Mouse (Mus musculus) kidney, adult 9 months (tissue): ENCODE results near the gene Baiap2l2.
"Not testable (repeated sequence)": the region's sequence is repeated elsewhere in the genome, so short reads cannot be mapped to it uniquely, and the experiment has no call there.

ENCODE experiments used
- DNase-seq: peaks from one replicate; pipeline ENCODE4 v3.0.0; 2022

The Baiap2l2 gene

DNA sequence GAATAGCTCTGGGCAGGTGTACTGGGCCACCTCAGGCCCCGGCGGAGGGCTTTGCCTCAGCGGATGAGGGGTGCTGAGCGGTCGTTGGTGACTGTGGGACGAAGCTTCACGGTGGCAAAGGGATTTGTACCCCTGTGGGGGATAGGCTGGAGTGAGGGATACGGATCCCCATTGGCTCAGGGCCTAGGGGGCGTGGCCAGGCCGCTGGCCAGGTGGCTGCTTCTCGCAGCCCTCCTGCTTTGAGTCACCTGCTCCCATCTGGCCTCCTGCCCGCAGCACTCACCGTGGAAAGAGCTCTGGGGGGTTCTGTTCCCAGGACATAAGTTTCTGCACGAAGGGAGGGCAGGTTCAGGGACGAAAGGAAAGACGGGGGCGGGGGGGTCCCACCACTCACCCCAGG is 26.8 kb downstream of the Baiap2l2 start:
- DNase-seq, result peak; percentile 88

DNA sequence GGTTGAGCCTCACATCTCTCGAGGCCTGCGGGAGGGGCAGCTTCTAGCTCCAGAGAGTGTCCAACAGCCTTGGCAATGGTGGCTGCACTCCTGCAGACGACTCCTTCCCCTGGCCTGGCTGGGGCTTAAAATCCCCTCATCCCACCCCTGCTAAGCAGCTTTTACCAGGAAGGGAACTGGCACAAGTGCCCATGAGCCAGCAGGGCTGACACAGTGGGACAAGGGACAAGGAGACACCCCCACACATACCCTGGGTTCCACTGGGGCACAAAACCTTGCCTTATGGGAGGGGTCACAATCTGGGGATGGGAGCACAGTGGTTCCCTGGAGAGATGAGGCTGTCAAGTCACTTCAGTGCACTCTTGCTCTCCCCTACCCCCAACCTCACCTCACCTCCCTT is 30.7 kb downstream of the Baiap2l2 start, which contains the start of gene Slc16a8:
TSS of gene Slc16a8 (minus strand) at position 101 of the 400 bp plus-strand sequence.
- no peak for DNase-seq

DNA sequence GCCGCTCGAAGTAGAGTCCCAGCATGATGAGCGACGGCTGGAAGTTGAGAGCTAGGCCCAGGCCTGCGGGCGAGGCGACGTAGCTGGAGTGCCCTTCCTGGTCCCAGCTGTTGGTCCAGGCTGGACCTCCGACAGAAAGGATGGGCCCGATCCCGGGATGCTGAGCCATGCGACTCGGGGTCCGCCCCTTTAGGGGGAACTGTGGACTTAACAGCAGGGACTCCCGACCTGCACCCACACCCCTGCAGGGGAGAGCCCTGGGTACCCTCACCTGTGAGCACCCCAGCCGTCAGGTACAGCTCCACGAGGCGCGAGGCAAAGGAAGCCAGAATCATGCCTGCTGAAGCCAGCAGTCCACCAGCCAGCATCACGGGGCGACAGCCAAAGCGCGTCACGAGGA is 32.8 kb downstream of the Baiap2l2 start:
- no peak for DNase-seq

DNA sequence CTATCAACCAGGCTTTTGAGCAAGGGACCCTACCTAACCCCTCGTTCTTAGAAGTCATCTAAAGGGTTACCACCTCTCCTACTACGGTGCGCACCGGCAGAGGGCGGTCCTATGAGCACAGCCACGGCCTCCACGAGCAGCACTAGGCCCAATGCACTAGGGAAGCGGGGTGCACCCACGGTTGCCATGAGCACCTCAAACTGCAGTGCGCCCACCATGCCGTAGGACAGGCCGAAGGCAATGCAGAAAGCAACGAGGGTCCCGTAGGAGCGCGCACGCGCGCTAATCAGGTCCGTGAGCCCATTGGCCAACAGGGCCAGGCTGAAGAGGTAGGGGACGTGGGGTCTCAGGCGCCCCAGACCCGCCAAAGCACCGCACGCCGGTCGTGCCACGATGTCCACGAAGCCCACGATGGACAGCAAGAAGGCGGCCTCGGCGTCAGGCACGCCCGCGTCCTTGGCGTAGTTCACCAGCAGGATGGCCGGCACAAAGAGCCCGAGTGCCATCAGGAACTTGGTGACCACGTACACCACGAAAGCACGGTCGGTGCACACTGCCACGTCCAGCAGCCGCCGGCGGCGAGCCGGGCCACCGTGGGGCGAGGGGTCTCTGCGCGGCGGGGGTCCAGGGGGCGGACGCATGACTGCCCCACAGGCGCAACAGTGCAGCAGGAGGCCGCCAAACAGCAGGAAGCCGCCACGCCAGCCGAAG is 33.4 kb downstream of the Baiap2l2 start:
- DNase-seq, result no peak

DNA sequence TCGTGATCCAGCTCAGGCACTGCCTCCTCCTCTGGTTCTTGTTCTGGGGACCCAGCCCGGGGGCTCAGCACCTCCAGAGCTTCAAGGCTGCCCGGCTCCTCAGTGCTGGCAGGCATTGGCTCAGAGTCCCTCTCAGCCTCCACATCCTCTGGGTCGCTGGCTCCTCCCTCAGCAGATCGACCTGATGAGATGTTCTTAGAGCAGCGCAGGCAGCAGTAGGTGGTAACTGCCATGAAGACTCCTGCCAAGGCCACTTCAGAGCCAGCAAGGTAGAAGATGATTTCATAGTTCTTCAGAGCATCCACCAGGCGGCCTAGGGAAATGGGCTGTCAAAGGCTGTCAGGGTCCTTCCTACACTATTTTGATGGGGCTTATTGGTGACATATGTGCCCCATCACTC is 34.2 kb downstream of the Baiap2l2 start:
- DNase-seq, result no peak

DNA sequence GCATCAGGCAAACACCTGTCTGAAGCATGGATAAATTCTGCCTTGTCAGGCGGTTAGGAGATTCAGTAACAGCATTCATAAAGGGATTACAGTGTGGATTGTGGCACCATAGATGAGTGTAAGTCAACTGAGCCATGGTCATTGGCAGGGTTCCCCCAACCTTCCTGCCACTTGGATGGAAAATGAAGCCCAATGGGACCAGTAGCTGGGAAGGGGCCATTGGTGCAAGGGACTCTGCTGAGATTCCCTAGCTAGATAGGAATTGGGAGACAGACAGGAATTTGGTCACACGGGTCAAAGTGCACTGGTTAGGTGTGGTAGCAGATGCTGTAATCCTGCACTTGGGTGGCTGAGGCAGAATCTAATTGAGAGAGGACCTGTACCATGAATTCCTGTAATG is 35.1 kb downstream of the Baiap2l2 start:
- DNase-seq, result no peak

- no peak for DNase-seq
These were observed 40.0 kb downstream of the Baiap2l2 start for GRCm38 (mm10) chr15:79245321-79245720.

- peak; percentile 61 for DNase-seq
These were observed 41.1 kb downstream of the Baiap2l2 start for GRCm38 (mm10) chr15:79244071-79244893.

DNA sequence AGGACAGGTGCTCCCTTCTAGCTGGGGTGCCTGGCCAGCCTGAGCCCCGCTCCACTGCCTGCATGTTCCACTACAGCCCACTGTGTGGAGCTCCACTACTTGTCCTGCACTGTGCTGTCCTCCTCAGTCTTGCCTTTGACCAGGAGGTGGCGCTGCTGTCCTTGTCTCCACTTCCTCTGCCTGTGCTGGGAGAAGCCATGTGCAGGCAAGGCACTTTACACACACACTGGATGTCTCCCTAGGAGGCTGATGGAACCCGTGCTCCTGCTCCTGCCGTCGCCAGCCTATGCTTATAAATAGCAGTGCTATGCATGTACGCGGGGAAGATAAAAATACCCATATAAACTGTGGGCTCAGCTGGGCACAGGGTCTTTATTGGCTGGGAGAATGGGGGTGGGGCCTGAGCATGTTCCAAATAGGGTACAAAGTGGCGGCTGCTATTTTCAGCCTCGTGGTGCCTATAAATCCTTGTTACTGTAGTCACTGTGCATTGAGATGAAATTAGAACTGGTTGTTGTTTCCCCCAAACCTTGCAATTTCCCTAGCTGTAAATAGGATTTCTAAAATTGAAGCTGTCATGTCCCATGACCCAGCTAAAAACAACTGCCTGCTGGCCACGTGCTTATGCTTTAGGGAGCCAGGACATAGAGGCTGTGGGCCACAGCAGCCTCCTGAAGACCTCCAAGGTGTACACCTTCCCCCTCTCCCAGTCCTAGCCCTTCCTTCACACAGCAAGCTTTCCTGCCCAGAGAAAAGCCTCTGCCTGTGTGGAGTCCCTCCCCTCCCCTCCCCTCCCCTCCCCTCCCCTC is 41.9 kb downstream of the Baiap2l2 start:
- DNase-seq, result peak; percentile 97

DNA sequence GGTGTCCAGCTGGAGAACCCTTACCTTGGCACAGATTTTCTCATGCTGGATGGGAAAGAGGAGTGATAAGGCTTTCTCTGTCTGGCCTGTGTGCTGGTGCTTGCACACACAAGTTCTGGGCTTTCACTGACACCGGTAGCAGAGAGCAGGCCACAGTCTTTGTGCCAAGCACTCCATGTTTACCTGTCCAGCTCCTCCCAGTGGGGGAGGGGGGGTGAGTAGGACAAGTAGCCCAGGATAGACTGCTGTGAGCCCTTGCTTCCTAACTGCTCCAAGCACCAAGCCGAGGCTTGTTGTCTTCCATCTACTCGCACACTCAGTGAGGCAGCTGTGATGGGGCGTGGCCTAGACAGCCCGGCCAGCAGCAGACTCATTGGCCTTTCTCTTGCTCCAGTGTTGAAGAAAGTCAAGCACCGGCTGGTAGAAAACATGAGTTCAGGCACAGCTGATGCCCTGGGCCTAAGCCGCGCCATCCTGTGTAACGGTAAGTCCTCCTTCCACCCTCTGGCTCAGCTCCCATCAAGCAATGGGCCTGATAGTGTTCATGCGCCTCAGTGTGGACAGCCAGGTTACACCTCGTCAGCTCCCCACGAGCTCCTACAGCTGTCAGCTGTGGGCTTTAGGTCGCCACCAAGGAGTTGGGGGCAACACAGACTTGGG is 42.6 kb downstream of the Baiap2l2 start:
- DNase-seq, result no peak

GRCm38 (mm10) chr15:79238036-79238435 is 47.3 kb downstream of the Baiap2l2 start:
- no peak for DNase-seq

GRCm38 (mm10) chr15:79235268-79235667 is 50.1 kb downstream of the Baiap2l2 start:
- DNase-seq, result no peak

- peak; percentile 94 for DNase-seq
These were observed 56.1 kb downstream of the Baiap2l2 start, which contains the start of the genes Pick1 and Gm49486 for GRCm38 (mm10) chr15:79229058-79229821. Gene Pick1, plus strand, starts transcription at chr15:79229173. Gene Gm49486, plus strand, starts transcription at chr15:79229391.

GRCm38 (mm10) chr15:79225780-79226179 is 59.6 kb downstream of the Baiap2l2 start:
- DNase-seq, result not testable (repeated sequence)

- DNase-seq, result peak; percentile 91
These were observed 60.7 kb downstream of the Baiap2l2 start for GRCm38 (mm10) chr15:79224685-79225084.

DNA sequence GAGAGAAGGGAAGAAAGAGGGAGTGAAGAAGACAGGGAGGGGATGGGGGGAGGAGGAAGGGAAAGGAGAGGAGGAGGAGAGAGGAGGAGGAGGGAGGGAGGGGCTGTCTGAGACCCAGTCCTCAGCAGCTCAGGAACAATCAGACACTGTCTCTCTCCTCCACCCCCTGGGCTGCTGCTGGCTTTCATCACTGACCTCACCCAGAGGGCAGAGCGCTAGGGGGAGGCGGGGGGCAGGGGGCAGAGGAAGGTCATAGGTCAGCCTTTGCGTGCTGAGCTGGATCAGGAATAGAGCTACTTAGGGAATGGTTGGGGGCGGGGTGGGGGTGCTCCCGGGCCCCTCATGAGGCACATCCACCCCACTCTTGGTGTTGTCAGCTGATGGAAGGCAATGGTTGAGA is 61.7 kb downstream of the Baiap2l2 start:
- no peak for DNase-seq

DNA sequence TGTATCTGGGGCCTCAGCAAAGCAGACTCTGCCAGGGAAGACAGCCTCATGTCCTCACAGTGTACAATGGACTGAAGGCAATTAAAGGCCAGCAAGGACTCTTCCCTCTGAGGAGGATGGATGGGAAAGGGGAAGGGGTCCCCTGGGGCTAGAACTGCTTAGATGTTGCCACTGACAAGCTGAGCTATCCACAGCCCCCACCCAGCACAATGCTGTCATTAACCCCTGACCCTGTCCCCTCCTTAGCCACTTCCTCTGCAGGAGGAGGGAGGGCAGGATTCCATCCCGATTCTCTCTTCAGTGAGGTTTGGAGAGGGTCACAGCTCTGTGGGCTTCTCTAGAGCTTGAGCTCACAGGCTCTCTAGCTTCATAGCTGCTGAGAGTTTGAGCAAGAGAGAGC is 65.8 kb downstream of the Baiap2l2 start:
- no peak for DNase-seq

DNA sequence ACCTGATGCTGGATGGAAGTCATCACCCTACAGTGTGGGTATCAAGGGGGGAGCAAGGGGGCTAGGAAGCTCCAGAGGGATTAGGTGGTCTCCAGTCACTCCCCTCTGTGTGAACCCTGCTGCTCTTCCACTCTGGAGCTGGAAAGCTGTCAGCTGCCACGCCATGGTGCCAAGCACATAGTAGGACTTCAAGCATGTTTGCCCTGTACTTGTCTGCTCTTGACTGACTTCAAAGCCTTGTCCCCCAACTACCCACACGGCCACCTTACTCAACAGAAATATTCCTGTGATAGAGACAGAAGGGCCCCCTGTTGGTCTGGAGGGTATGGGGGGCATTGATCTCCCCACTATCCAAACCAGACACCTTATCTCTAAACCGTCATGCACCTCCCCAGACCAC is 69.1 kb downstream of the Baiap2l2 start:
- DNase-seq, result no peak

DNA sequence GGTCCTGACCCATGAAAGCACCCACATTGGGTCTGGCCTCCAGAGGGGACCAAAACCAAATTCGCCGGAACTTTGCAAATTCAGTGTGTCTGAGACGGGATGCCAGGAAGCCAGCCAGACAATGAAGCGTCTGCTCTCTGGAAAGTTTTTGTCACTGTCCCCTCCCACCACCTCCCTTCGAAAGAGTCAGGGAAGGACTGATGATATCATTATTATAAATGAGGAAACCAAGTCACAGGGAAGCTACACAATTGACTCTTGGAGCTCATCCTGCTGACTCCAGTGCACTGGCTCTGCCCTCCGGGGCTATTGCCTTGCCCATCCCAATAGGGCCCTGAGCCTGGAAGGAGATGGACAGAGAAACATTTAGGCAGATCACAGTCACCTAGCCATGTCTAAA is 71.7 kb downstream of the Baiap2l2 start:
- DNase-seq, result peak; percentile 22

DNA sequence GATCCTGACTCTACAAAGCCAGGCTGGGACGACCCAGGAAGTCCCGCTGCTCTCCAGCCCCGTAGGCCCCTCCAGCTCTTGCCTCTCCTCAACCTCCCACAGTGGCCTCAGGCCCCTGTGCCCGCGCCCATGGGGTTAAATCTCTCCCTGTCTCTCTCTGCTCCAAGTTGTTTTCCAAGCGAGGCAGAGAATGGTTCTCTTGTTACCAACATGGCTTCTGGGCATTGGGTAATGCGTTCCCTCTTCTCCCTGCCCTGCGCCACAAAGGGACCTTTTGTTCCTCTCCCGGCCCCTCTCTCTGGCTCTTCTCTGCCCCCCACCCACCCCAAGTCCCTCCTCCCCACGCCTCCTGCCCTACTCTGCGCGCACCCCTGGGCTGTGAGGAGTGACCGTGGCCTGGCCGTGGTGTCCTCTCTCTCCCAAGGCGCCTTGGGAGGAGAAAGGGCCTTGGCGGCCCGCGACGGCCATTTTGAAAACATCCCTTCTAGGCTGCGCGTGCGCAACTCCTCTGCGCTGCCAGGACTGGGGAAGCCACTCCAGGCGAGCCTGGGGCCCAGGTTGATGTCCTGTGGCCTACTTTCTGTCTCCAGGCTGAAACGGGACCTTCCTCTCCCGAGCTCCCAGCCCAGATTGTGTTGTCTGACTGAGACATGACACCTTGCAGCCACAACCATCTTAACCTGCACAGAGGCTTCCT is 72.4 kb downstream of the Baiap2l2 start:
- no peak for DNase-seq

DNA sequence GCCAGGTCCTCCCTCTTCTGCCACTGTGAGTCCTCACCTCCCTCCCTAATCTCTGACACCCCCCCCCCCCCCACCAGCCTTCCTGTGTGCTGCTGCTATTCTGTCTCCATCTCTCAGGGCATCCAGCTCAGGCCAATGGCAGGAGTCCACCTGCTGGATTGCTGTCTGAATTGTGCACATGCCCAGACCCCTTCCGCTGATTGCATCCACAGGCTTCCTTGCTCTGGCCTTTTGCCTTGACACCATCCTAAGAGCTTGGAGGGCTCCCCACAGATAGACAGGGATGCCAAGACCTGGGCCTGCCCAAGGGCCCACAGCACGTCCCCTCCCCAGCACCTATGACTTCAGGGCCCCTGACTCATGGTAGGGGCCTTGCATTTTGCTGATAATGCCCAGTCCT is 75.0 kb downstream of the Baiap2l2 start:
- DNase-seq, result no peak
